Mouse (Mus musculus): ENCODE data around the gene Atp5g3. TPM values are rescaled to one million over a fixed set of nuclear protein-coding genes. Genes with fewer than 3 reads are reported as not detected.
A peak's percentile ranks its signal among the peaks of the same experiment; 100 is the strongest.
"Not testable (repeated sequence)": the region's sequence is repeated elsewhere in the genome, so short reads cannot be mapped to it uniquely, and the experiment has no call there.

Gene Atp5g3
- polyA plus RNA-seq, 1 experiment from 2014 or later: 1,028 TPM

DNA sequence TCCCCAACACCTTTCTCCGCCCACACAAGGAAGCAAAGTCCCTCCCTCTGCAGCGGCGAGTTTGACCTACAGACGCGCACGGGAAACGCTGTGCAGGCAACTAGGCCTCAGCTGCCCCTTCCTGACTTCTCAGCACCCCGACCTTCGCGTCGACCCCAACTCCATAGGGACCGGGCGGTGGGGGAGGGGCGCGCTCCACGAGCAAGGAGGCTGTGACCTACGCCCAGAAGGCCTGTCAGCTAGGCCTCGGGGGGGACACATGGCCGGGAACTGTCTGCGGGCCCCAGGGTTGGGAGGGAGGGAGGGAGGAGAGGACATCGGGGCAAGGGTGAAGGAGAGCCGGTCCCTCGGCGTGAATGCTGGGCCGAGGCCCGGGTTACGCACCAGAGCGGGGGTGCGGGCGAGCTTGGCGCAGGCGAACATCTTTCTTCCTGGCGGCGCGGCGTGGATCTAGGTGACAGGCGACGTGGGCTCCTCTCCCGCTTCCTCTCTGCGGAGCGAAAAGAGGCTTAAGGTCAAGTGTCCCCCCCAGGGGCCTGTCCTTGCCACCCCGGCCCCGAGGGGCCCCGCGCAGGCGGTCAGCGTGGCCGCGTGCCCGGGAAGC, 453 bp downstream of the Atp5g3 start:
- peak overlapping the region; percentile 73 for H3K4me3 ChIP-seq (ENCODE audit: low read depth, low read length)
- H3K9ac ChIP-seq (ENCODE audit: low read length): peak overlapping the region; percentile 84
- ATAC-seq (ENCODE audit: insufficient number of reproducible peaks, low FRiP score, low TSS enrichment, low read depth) (peak; percentile 53; the same call in 1 of the 2 replicates), DNase-seq (ENCODE audit: low spot score) (peak; percentile 66)
- under 1% methylated on average over 50 of the region's 50 CpGs for WGBS
- peak overlapping the region; percentile 81 for H3K27ac ChIP-seq (replicated peaks; ENCODE audit: low read depth, low read length)
- H3K36me3 ChIP-seq (ENCODE audit: control insufficient read depth, insufficient read depth, low read length): peaks cover 19% of the 10 kb centered on the region
- H3K4me1 ChIP-seq (ENCODE audit: control insufficient read depth, insufficient read depth, low read length): 0 out of 2 replicates have a peak, but pooled peaks cover 2% of the 10 kb centered on the region
- H3K4me2 ChIP-seq (ENCODE audit: low read depth, severe bottlenecking): peak overlapping the region; percentile 66
- no peaks in the 10 kb centered on the region for H3K9me3 ChIP-seq (ENCODE audit: control insufficient read depth, low read length)
- H3K27me3 ChIP-seq (ENCODE audit: control insufficient read depth, insufficient read depth, low read length): no peaks in the 10 kb centered on the region

DNA sequence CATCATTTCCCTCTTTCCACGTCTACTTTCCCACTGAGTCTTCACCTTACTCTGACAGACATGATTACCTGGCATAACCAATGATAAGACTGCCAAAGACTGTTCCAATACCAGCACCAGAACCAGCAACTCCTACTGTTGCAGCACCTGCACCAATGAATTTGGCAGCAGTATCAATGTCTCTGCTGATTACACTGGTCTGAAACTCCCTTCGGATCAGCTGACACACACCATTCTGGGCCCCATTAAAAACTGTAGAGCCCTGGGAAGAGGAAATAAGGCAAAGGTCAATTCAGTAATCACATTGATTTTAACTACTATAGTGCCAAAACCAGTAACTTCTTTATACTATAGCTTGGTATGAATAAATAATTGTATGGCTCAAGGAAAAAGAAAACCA, 2.0 kb downstream of the Atp5g3 start:
- 94% methylated on average over 2 of the region's 2 CpGs for WGBS
- H3K36me3 ChIP-seq (ENCODE audit: control insufficient read depth, insufficient read depth, low read length): peaks cover 19% of the 10 kb centered on the region

DNA sequence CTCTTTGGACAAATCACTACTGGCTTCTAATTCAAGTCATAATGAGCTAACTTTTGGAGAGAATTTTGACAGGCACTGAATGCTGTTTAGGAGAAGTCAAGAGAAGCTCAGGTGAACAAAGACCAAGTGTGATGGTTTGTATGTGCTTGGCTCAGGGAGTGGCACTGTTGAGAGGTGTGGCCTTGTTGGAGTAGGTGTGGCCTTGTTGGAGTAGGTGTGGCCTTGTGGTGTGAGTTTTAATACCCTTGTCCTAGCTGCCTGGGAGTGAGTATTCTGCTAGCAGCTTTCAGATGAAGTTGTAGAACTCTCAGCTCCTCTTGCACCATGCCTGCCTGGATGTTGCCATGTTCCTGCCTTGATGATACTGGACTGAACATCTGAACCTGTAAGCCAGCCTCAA, 6.4 kb downstream of the Atp5g3 start:
- H3K36me3 ChIP-seq (ENCODE audit: control insufficient read depth, insufficient read depth, low read length): peaks cover 19% of the 10 kb centered on the region
- DNase-seq (ENCODE audit: low spot score); H3K9ac ChIP-seq (ENCODE audit: low read length); H3K4me2 ChIP-seq (ENCODE audit: low read depth, severe bottlenecking); H3K4me3 ChIP-seq (ENCODE audit: low read depth, low read length); H3K27me3 ChIP-seq (ENCODE audit: control insufficient read depth, insufficient read depth, low read length); H3K4me1 ChIP-seq (ENCODE audit: control insufficient read depth, insufficient read depth, low read length); ATAC-seq (ENCODE audit: insufficient number of reproducible peaks, low FRiP score, low TSS enrichment, low read depth); H3K27ac ChIP-seq (replicated peaks; ENCODE audit: low read depth, low read length); H3K9me3 ChIP-seq (ENCODE audit: control insufficient read depth, low read length): not testable (repeated sequence)

More for the DNA sequence above, 2.0 kb downstream of the Atp5g3 start:
- Histone ChIP-seq H3K27ac (replicated peaks; ENCODE audit: low read depth, low read length) (no peak overlapping the region), H3K4me1 (ENCODE audit: control insufficient read depth, insufficient read depth, low read length) (0 out of 2 replicates have a peak, but pooled peaks cover 2% of the 10 kb centered on the region), H3K4me3 (ENCODE audit: low read depth, low read length) (no peak overlapping the region), H3K9me3 (ENCODE audit: control insufficient read depth, low read length) (no peaks in the 10 kb centered on the region), H3K9ac (ENCODE audit: low read length) (no peak overlapping the region), H3K4me2 (ENCODE audit: low read depth, severe bottlenecking) (no peak overlapping the region), H3K27me3 (ENCODE audit: control insufficient read depth, insufficient read depth, low read length) (no peaks in the 10 kb centered on the region)
- no peak for DNase-seq (ENCODE audit: low spot score)
- ATAC-seq (ENCODE audit: insufficient number of reproducible peaks, low FRiP score, low TSS enrichment, low read depth): no peak

DNA sequence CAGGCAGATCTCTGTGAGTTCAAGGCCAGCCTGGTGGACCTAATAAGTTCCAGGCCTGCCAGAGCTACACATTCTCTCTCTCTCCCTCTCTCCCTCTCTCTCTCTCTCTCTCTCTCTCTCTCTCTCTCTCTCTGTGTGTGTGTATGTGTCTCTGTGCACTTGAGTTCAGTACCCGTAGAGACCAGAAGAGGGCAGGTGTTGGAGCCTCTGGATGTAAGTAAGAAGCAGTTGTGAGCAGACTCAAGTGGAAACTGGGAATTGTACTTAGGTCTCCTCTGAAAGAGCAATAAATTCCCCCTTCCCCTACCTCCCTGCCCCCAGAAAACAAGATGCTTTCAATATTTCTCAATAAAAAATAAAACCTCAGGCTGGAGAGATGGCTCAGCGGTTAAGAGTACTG, 7.6 kb downstream of the Atp5g3 start:
- no peaks in the 10 kb centered on the region for H3K9me3 ChIP-seq (ENCODE audit: control insufficient read depth, low read length)
- H3K27ac ChIP-seq (replicated peaks; ENCODE audit: low read depth, low read length): no peak overlapping the region
- no peak overlapping the region for H3K4me2 ChIP-seq (ENCODE audit: low read depth, severe bottlenecking)
- WGBS: 89% methylated on average over 2 of the region's 2 CpGs
- H3K36me3 ChIP-seq (ENCODE audit: control insufficient read depth, insufficient read depth, low read length): peaks cover 13% of the 10 kb centered on the region
- no peak overlapping the region for H3K4me3 ChIP-seq (ENCODE audit: low read depth, low read length)
- H3K4me1 ChIP-seq (ENCODE audit: control insufficient read depth, insufficient read depth, low read length): no peaks in the 10 kb centered on the region
- ATAC-seq (ENCODE audit: insufficient number of reproducible peaks, low FRiP score, low TSS enrichment, low read depth): no peak
- no peaks in the 10 kb centered on the region for H3K27me3 ChIP-seq (ENCODE audit: control insufficient read depth, insufficient read depth, low read length)
- DNase-seq (ENCODE audit: low spot score): no peak
- H3K9ac ChIP-seq (ENCODE audit: low read length): no peak overlapping the region

DNA sequence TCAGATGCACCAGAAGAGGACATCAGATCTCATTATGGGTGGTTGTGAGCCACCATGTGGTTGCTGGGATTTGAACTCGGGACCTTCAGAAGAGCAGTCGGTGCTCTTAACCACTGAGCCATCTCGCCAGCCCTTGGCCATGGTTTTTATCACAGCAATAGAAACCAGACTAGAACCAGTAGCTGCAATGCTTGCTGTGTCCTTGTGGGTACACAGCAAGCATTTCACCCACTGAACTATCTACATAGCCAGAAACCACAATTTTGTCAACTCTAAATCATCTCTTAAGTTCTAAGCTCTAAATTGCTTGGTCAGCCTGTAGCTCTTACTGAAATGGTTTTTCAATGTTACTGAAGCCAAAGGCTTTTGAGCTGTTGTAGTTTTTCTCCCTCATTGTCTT, 8.8 kb downstream of the Atp5g3 start:
- ATAC-seq (ENCODE audit: insufficient number of reproducible peaks, low FRiP score, low TSS enrichment, low read depth); H3K9ac ChIP-seq (ENCODE audit: low read length); H3K4me2 ChIP-seq (ENCODE audit: low read depth, severe bottlenecking); H3K9me3 ChIP-seq (ENCODE audit: control insufficient read depth, low read length); H3K27ac ChIP-seq (replicated peaks; ENCODE audit: low read depth, low read length); DNase-seq (ENCODE audit: low spot score); H3K36me3 ChIP-seq (ENCODE audit: control insufficient read depth, insufficient read depth, low read length); H3K27me3 ChIP-seq (ENCODE audit: control insufficient read depth, insufficient read depth, low read length); H3K4me3 ChIP-seq (ENCODE audit: low read depth, low read length); H3K4me1 ChIP-seq (ENCODE audit: control insufficient read depth, insufficient read depth, low read length): not testable (repeated sequence)
- WGBS: 93% methylated on average over 3 of the region's 3 CpGs

DNA sequence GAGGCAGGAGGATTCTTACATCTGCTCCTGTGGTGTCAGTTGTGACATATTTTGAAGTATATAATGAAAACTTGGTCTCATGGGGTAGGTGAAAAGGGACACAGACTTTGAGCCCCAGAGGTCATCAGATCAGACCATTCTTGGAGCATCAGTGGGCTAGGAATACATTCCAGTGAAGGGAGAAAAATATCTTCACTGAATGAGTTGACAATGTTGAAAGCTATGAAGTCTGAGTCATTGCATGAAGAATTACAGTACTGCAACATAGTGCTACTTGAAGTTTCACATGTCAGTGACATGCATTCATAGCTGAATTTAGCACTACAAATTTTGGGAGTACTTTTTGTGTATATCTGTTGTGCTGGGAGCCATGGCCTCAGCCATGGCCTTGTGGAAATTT, 10.0 kb downstream of the Atp5g3 start:
- Histone ChIP-seq H3K9ac (ENCODE audit: low read length) (no peak overlapping the region), H3K27ac (replicated peaks; ENCODE audit: low read depth, low read length) (no peak overlapping the region), H3K4me2 (ENCODE audit: low read depth, severe bottlenecking) (no peak overlapping the region), H3K36me3 (ENCODE audit: control insufficient read depth, insufficient read depth, low read length) (no peaks in the 10 kb centered on the region), H3K4me3 (ENCODE audit: low read depth, low read length) (no peak overlapping the region), H3K4me1 (ENCODE audit: control insufficient read depth, insufficient read depth, low read length) (no peaks in the 10 kb centered on the region), H3K9me3 (ENCODE audit: control insufficient read depth, low read length) (no peaks in the 10 kb centered on the region), H3K27me3 (ENCODE audit: control insufficient read depth, insufficient read depth, low read length) (no peaks in the 10 kb centered on the region)
- DNase-seq (ENCODE audit: low spot score): no peak
- ATAC-seq (ENCODE audit: insufficient number of reproducible peaks, low FRiP score, low TSS enrichment, low read depth): no peak

DNA sequence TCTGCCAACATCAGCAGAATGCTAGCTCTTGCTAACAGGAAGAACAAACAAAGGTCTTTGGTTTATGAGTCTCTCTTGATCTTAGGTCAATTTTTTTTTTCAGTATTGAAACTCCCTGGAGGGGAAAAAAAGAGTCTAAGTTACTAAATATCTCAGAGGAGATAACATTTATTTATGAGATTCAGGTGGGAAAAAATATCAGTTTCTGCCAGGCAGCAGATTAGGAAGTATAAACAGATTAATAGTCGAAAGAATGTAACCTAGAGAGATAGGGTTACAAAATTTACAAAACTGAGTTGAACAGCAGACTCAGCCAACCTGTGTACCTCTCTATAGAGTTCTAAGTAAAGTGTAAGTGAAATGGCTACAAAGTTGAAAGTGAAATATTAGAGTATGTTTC, 10.8 kb downstream of the Atp5g3 start:
- Histone ChIP-seq H3K9me3 (ENCODE audit: control insufficient read depth, low read length) (no peaks in the 10 kb centered on the region), H3K36me3 (ENCODE audit: control insufficient read depth, insufficient read depth, low read length) (no peaks in the 10 kb centered on the region), H3K4me3 (ENCODE audit: low read depth, low read length) (no peak overlapping the region), H3K27me3 (ENCODE audit: control insufficient read depth, insufficient read depth, low read length) (no peaks in the 10 kb centered on the region), H3K4me2 (ENCODE audit: low read depth, severe bottlenecking) (no peak overlapping the region), H3K4me1 (ENCODE audit: control insufficient read depth, insufficient read depth, low read length) (no peaks in the 10 kb centered on the region), H3K9ac (ENCODE audit: low read length) (no peak overlapping the region), H3K27ac (replicated peaks; ENCODE audit: low read depth, low read length) (no peak overlapping the region)
- no peak for ATAC-seq (ENCODE audit: insufficient number of reproducible peaks, low FRiP score, low TSS enrichment, low read depth)
- 85% methylated on average over 1 of the region's 1 CpGs for WGBS
- DNase-seq (ENCODE audit: low spot score): no peak

DNA sequence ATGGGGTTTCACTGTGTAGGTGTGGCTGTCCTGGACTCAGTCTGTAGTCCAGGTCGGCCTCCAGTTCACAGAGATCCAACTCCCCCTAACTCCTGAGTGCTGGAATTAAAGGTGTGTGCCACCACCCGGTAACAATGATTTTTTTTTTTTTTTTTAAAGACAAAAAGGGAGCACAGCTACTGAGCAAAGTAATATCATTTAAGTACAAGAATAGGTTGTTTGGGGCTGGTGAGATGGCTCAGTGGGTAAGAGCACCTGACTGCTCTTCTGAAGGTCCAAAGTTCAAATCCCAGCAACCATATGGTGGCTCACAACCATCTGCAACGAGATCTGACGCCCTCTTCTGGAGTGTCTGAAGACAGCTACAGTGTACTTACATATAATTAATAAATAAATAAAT, 14.2 kb downstream of the Atp5g3 start:
- not testable (repeated sequence) for DNase-seq (ENCODE audit: low spot score); H3K36me3 ChIP-seq (ENCODE audit: control insufficient read depth, insufficient read depth, low read length); H3K9ac ChIP-seq (ENCODE audit: low read length); H3K4me3 ChIP-seq (ENCODE audit: low read depth, low read length); H3K4me2 ChIP-seq (ENCODE audit: low read depth, severe bottlenecking); ATAC-seq (ENCODE audit: insufficient number of reproducible peaks, low FRiP score, low TSS enrichment, low read depth); H3K9me3 ChIP-seq (ENCODE audit: control insufficient read depth, low read length); H3K27me3 ChIP-seq (ENCODE audit: control insufficient read depth, insufficient read depth, low read length); H3K4me1 ChIP-seq (ENCODE audit: control insufficient read depth, insufficient read depth, low read length); H3K27ac ChIP-seq (replicated peaks; ENCODE audit: low read depth, low read length)
- 73% methylated on average over 4 of the region's 4 CpGs for WGBS

Measured in limb, embryonic 11.5 days (tissue).